Mouse (Mus musculus) spleen, postnatal 4 days (tissue): ENCODE results near the gene Azi2.

Source experiments
- DNase-seq, 2 experiments: peaks; one replicate each; pipeline ENCODE4 v3.0.0; 2022; ENCODE audit warnings: low spot score in 2 of 2

The Azi2 gene

DNA sequence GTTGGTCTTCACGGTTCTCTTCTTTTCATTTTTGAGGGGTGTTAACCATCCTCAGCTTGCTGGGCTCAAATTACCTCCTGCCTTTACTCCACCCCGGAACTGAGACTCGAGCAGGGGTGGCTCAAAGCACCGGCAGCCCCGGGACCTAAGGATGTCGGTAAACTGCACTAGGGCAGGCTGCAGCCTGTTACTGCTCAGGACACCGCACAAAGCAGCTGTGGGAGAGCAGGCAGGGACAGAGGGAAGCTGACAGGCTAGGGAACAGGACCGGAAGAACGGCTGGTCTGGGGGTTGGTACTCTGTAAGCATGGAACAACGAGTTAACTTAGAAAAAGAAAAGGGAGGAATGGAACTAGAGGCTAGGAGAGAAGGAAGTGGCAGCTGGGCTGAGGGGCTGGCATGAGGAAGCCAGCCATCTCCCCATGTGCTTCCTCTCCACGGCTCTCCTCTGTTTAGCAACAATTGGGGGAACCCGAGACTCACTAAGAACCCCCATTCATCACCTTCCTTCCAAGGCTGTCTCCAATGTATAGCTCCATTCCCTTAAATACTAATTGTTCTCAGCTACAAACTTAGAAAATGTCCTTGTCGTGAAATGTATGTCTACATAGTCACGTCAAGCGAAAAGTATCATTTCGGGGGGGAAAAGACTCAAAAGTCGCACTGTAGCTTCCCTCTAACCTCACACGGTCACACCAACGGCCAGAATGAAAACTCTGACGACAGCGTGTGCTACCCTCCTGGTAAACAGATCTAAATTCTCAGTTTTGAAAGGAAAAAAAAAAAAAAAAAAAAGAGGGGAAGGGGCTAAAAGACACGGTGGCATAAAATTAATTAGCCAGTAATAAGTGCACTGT lies 42.5 kb downstream of the Azi2 start:
- no peak for DNase-seq

DNA sequence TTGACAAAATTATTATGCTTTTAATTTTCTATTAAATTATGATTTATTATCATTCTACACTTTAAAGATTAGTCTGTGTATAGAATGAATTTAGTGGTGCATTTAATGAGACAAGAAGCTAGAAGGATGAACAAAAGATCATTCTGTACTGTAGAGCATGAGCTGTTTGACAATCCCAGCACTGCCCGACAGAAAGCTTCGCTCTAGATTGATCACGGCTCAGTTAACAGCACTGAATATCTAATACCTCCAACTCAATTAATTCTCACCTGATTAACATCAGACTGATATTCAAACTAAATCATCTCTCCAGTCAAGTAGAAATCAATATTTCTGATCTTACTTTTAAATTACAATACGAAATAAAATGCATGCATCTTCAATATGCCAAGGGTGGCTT lies 43.5 kb downstream of the Azi2 start:
- no peak for DNase-seq

DNA sequence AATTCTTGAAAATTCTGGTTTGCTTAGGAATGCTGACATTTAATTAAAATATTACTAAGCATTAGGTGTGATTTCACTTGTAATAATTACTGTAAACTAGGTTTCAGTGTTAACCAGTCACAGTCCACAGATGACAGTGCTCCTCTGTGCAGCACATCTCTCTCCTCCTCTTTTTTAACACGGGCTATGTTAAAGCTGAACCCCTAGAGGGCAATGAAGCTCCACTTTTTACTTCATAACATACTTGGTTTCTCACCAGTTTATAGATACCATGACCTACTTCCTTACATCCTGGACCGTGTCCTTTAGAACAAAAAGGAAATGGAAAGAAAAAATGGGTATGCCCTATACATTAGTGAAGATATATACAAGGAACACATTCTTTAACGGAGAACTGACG lies 59.1 kb downstream of the Azi2 start:
- DNase-seq: no peak

GRCm38 (mm10) chr9:118100484-118100883 lies 60.2 kb downstream of the Azi2 start:
- no peak for DNase-seq

GRCm38 (mm10) chr9:118101802-118102201 lies 61.5 kb downstream of the Azi2 start:
- no peak for DNase-seq

DNA sequence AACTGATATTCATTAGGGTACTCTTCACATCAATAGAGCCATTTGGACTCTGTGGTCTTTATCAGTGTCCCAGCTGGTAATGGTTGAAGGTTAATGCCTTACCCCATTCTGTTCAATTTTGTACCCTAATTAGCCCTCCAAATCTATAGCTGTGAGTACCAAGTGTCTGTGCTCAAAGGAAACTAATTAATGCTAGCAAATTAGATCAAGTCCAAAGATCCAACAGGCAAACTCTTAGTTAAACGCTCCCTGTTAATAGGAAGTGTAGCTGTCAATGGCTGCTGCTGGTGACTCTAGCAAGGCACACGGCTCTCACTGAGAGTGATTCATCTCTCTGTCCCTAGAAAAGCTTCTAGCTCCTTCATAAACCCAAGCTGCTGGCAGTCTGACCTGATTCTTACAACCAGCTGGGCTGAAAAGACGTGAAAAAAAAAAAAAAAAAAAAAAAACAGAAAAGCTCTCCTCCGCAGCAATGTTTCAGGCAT lies 68.3 kb downstream of the Azi2 start:
- DNase-seq: no peak

- DNase-seq: no peak
Observed at GRCm38 (mm10) chr9:118109697-118110359, 69.5 kb downstream of the Azi2 start.

DNA sequence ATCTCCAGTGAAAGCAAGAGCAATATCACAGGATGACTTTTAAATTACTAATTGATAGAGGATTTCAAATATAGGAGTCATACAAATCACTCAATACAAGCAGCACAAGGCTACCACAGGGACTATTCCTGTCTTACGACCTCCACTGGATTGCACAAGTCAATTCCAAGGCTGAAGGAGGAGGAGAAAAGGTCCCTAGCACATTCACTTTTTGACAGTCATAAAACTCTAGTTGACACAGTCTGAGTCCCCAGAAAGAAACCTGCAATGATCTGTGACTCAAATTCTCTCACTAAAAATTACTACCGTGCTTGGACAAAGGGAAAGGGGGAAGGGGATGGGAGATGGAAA lies 70.0 kb downstream of the Azi2 start:
- no peak for DNase-seq
